Mouse (Mus musculus) thymus, postnatal 4 days (tissue): Measurements from ENCODE around the gene Gm49601.

Source experiments
- DNase-seq: peaks from one replicate; pipeline ENCODE4 v3.0.0; 2021

Gene Gm49601

GRCm38 (mm10) chr16:18626376-18626878 is at the start of gene Gm49601:
Gm49601 (minus strand) TSS chr16:18626427.
- peak; percentile 90 for DNase-seq

DNA sequence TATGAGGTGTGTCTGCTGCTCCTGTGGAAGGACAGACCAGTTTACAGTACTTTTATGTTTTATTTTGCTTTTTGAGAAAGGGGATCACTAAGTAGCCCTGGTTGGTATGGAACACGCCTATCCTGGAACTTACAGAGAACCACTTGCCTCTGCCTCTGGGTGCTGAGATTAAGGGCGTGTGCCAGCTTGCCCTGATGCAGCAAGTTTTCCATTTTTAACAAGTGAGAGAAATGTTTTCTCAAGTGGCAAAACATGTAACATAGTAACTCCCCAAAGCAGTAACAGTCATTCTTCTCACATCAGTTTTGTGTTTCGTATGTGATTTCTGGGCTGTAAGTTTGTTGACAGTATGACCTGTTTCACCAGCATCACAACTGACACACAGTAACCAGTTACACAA is 46.8 kb upstream of the Gm49601 start:
- no peak for DNase-seq

DNA sequence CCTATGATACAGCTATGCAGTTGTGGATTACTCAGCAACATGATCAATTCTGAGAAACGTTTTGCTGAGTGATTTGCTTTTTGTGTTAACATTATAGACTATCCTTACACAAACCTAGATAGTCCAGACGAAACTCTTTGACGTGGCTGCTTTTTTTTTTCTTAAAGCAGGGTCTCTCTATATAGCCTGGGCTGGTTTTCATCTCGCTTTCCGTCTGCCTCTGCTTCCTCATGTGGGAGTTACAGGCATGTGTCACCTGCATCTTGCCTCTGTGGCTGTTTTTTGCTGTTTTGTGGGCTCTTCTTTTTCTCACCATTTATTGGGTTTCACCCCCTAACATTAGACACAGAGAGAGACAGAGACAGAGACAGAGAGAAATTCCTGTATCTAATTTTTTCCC is 45.8 kb upstream of the Gm49601 start:
- DNase-seq, result no peak

- DNase-seq, result no peak
Observed at GRCm38 (mm10) chr16:18669914-18670313, 43.7 kb upstream of the Gm49601 start.

- no peak for DNase-seq
Observed at GRCm38 (mm10) chr16:18658597-18658996, 32.4 kb upstream of the Gm49601 start.

- no peak for DNase-seq
Observed at GRCm38 (mm10) chr16:18655372-18656098, 29.3 kb upstream of the Gm49601 start.

GRCm38 (mm10) chr16:18653290-18654160 is 27.3 kb upstream of the Gm49601 start:
- peak; percentile 56 for DNase-seq

DNA sequence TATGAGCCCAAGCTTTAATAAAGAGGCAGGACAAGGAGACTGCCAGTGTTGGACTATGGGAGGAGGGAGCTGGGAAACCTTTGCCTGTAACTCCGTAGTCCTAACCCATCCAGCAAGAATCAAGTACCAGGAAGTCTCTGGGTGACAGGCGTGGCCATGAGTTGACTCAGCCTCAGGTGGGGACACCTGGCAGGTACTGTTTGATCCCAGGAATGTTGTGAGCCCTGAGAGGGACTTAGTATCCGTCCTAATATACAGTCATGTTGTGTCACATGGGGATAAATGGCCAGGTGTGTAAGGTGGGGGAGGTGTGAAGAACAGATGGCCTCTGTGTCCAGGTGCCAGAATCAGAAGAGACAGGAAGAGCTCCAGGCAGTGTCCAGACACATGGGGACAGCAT is 22.9 kb upstream of the Gm49601 start:
- no peak for DNase-seq

- DNase-seq, result no peak
Observed at GRCm38 (mm10) chr16:18645329-18645728, 19.1 kb upstream of the Gm49601 start.

DNA sequence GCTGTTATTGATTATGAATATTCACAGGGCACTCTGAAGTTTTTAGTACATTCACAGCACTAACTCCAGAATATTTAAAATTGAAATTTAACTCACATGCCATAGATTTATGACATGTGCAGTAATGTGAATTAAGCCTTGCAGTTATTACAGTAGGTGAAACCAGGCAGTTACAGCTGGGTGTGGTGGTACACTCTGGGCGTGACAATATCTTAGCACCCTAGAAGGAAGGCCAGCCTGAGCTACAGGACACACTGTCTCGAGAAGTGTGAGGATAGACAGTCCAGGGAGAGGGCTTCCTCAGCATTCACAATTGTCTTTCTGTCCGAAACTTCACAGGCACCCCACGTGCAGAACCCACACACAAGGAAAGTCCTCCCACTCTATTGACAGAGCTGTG is 18.3 kb upstream of the Gm49601 start:
- DNase-seq, result no peak

- DNase-seq, result no peak
Observed at GRCm38 (mm10) chr16:18643406-18643998, 17.3 kb upstream of the Gm49601 start.

DNA sequence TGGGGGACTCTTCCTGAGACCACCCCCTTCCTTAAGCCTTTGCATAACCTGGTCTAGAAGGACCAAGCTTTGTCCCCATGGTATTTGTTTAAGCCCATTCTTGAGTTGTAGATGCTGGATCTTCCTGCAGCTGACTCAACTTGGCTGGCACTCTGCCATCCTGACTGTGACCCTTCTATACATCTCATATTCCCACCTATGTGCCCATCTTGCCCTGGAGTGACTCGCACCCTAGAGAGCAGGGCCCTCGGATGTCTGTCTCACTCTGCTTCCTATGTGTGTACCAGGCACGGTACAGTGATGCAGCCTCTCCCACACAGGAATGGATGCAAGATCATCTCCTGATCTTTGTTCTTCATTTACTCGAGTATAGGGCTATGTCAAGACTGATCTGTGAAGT is 16.7 kb upstream of the Gm49601 start:
- no peak for DNase-seq

- no peak for DNase-seq
Observed at GRCm38 (mm10) chr16:18642291-18642690, 16.1 kb upstream of the Gm49601 start.

DNA sequence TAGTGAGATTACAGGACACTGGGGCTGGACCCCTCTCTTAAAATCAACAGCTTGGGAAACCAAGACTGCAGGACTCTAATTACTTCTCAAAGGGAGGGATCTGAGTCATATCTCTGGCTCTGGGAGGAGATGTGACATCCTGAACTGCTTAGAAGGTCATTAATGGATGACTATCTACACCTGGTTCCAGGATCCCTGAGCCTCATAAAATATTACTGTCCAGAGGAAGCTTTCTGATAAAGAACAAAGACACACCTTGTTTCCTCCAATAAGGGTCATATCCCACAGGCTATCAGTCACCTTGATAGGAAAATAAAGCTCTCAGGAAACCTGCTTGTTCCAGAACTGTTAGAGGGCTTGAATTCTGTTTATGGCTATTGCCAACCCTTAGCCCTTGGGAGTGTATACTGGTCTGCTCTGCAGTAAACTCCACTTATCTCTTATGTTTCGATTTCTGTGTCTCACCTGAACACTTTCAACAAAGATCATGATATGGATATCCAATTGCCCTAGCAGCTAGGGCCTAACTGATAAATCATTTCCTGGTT is 13.2 kb upstream of the Gm49601 start:
- no peak for DNase-seq

DNA sequence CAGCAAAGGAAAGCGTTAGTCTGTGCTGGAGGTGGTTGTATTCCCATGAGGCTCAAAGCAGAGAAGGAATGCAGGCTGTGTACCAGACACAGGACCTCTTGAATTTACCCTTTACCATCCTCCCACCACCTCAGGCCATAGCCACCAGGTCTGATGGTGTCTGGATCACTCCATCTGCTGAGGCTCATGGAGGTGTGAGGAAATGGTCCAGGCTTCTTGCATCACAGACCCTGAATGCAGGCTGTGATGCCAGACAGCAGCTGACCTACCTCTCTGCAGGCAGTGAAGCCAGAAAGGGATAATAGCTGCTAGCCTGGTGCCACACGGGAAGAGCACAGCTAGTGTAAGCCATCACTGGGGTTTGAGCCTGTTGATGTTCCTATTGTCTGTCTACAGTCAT is 12.2 kb upstream of the Gm49601 start:
- DNase-seq, result no peak

GRCm38 (mm10) chr16:18636804-18637203 is 10.6 kb upstream of the Gm49601 start:
- no peak for DNase-seq

GRCm38 (mm10) chr16:18636401-18636800 is 10.2 kb upstream of the Gm49601 start:
- no peak for DNase-seq

DNA sequence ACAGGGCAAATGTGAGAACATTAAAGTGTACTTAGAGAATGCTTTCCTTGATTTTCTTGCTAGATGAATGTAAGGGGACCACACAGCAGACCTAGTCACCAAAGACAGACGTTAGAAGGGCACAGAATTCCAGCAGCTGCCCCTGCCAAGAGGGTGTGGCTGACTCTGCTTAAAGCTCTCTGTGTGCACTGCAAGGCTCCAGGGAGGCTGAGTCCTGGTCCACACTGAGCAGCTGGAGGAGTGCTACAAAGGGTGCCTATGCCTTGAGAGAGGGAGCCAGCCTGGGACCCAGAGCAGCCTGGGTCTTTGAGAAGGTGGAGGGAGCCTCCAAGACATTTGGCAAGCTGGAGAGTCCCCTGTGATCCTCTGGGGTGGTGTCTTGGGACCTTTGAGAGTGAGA is 7.1 kb upstream of the Gm49601 start:
- DNase-seq, result peak; percentile 3

DNA sequence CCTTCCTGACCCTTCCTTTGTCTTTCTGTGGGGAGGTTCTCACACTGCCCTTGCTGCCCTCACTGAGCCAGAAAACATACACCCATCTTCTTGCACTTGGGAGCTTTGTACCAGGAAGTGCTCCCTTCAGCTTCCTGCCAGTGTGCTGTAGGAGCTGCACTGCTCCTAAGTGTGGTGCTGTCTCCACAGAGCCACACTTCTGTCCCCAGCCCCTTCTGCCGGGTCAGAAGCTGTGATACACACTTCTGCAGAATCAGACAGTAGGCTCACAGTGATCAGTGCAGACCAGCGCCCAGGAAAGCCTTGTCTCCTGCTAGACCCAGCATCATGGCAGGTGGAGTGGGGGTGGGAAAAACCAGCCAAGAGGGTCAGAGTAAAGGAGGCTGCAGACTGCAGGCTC is 6.6 kb upstream of the Gm49601 start:
- no peak for DNase-seq

GRCm38 (mm10) chr16:18632059-18632458 is 5.8 kb upstream of the Gm49601 start:
- peak; percentile 38 for DNase-seq

GRCm38 (mm10) chr16:18631141-18631540 is 4.9 kb upstream of the Gm49601 start:
- peak; percentile 2 for DNase-seq

DNA sequence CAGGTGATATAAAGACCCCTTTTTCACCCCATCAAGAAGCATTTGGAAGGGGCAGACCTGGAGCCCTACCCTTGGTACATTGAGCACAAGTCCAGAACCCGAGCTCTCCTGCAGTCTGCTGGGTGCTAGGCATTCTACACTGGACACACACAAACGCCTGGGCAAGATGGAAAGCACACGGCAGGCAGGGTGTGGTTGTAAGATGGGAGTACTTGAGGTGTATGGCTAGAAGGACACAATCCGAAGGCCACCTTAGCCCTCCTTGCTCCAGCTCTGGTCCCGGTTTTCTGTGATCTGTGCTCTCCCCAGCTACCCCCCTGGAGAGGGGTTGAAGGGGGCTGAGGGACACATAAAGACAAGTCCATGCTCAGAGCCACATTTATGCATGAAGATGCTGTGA is 4.1 kb upstream of the Gm49601 start:
- DNase-seq, result no peak
